Mouse (Mus musculus) testis, adult 2 months (tissue): Measurements from ENCODE around the gene Pramel3.
"Not testable (repeated sequence)": the region's sequence is repeated elsewhere in the genome, so short reads cannot be mapped to it uniquely, and the experiment has no call there.

Experiments used
- CTCF ChIP-seq: fragments of 200-500 bp; IDR thresholded peaks from 2 replicates; pipeline ENCODE4 v1.5.1; 2012; ENCODE audit warnings: low read depth, mild to moderate bottlenecking, inconsistent platforms, low read length, moderate library complexity; ENCODE audit not compliant: control insufficient read depth, insufficient read depth, insufficient replicate concordance
- POLR2A ChIP-seq: fragments of 200-500 bp; IDR thresholded peaks from 2 replicates; pipeline ENCODE4 v1.6.1; 2012; ENCODE audit warnings: low read depth, mild to moderate bottlenecking, inconsistent platforms, low read length, moderate library complexity; ENCODE audit not compliant: control insufficient read depth

- TF ChIP-seq CTCF, POLR2A: not testable (repeated sequence)
Measured at GRCm38 (mm10) chrX:135302007-135302406, at the start of gene Pramel3.
